Mouse (Mus musculus) midbrain, embryonic 15.5 days (tissue): ENCODE measurements at regions not wholly inside any gene's neighbourhood (a gene's known extent, or its start where the extent isn't known, plus 50 kb on each side); places are given as distances from the start of the nearest gene placed in this dataset.

Source experiments
- ATAC-seq: fragments of 200-750 bp; cut with Nextera tagmentation; replicated peaks from 2 replicates; pipeline ENCODE4 v1.8.0; 2017; ENCODE audit warnings: moderate TSS enrichment
- H3K27ac ChIP-seq: fragments of 300-500 bp; sonication (generic); 2 replicates; pipeline ENCODE4 v1.5.1; 2015; ENCODE audit warnings: mild to moderate bottlenecking, inconsistent platforms
- H3K27me3 ChIP-seq: fragments of 300-500 bp; sonication (generic); replicated peaks from 2 replicates; pipeline ENCODE4 v1.6.1; 2015; ENCODE audit warnings: inconsistent platforms
- H3K36me3 ChIP-seq: fragments of 300-500 bp; sonication (generic); replicated peaks from 2 replicates; pipeline ENCODE4 v1.6.1; 2015; ENCODE audit warnings: inconsistent platforms
- H3K4me1 ChIP-seq: fragments of 300-500 bp; sonication (generic); 2 replicates; pipeline ENCODE4 v1.6.1; 2015; ENCODE audit warnings: inconsistent platforms
- H3K4me2 ChIP-seq: fragments of 300-500 bp; sonication (generic); 2 replicates; pipeline ENCODE4 v1.6.1; 2015; ENCODE audit warnings: inconsistent platforms, mild to moderate bottlenecking, moderate library complexity
- H3K4me3 ChIP-seq: fragments of 300-500 bp; sonication (generic); 2 replicates; pipeline ENCODE4 v1.5.1; 2015; ENCODE audit warnings: mild to moderate bottlenecking, inconsistent platforms
- H3K9ac ChIP-seq: fragments of 300-500 bp; sonication (generic); 2 replicates; pipeline ENCODE4 v1.6.1; 2015; ENCODE audit warnings: mild to moderate bottlenecking, inconsistent platforms
- H3K9me3 ChIP-seq: fragments of 300-500 bp; sonication (generic); 2 replicates; pipeline ENCODE4 v1.6.1; 2016; ENCODE audit warnings: inconsistent platforms
- WGBS: fragments of 180-500 bp; shearing (Covaris S2); methylation state at CpG from one replicate; pipeline ENCODE4 v1.1.7; 2015; ENCODE audit warnings: mixed read lengths; 5-methylcytosine and 5-hydroxymethylcytosine counted together

GRCm38 (mm10) chr10:100958371-100958770, 368.1 kb downstream of the 1700017N19Rik start:
- H3K9me3 ChIP-seq: no peaks in the 10 kb centered on the region
- ATAC-seq: no peak
- no peak overlapping the region for H3K4me2 ChIP-seq
- H3K4me3 ChIP-seq: no peak overlapping the region
- WGBS: 91% methylated on average over 9 of the region's 9 CpGs
- no peaks in the 10 kb centered on the region for H3K36me3 ChIP-seq
- H3K9ac ChIP-seq: no peak overlapping the region
- no peaks in the 10 kb centered on the region for H3K27me3 ChIP-seq
- H3K4me1 ChIP-seq: no peaks in the 10 kb centered on the region
- H3K27ac ChIP-seq: no peak overlapping the region

DNA sequence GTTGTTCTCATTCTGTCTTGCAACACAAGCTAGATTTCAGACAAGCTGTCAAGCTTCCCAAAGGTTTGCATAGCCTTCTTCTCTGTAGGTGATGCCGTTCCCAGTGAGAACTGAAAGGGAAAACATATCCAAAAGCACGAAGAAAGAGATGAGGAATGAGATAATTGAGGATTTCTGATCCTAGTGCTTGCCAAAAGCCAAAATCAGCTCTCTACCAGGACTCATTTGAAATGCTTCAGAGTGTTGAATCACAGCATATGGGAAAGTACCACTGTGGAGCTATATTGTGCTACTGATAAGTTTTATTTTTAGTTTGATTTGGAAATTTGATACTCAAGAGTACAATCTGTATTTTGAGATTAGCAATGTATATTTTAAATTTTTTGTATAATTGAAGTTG, 413.2 kb downstream of the 1700017N19Rik start:
- H3K4me1 ChIP-seq: no peaks in the 10 kb centered on the region
- no peaks in the 10 kb centered on the region for H3K27me3 ChIP-seq
- no peak overlapping the region for H3K9ac ChIP-seq
- ATAC-seq: no peak
- WGBS: 64% methylated on average over 2 of the region's 2 CpGs
- H3K27ac ChIP-seq: no peak overlapping the region
- no peak overlapping the region for H3K4me3 ChIP-seq
- H3K36me3 ChIP-seq: no peaks in the 10 kb centered on the region
- no peak overlapping the region for H3K4me2 ChIP-seq
- H3K9me3 ChIP-seq: no peaks in the 10 kb centered on the region

DNA sequence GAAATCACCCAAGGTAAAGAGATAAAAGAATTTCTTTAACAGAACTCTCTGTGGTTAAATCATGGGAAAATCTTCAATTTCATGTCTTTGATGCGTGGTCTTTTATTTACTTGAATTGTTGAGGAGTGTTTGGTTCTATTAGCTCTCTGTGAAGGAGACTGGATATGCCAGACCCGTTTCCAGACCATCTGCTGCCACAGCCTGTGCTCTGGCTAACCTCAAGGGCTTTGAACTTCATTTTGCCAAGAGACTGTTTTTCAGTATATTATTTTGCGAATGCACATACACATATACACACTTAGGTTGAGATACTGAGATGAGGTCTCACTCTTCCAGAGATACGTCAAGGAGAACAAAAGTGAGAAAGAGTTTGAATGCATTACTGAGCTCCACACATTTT, 414.4 kb downstream of the 1700017N19Rik start:
- WGBS: 81% methylated on average over 4 of the region's 4 CpGs
- Histone ChIP-seq H3K36me3 (no peaks in the 10 kb centered on the region), H3K27ac (no peak overlapping the region), H3K4me3 (no peak overlapping the region), H3K9ac (no peak overlapping the region), H3K4me1 (no peaks in the 10 kb centered on the region), H3K27me3 (no peaks in the 10 kb centered on the region), H3K9me3 (no peaks in the 10 kb centered on the region), H3K4me2 (no peak overlapping the region)
- no peak for ATAC-seq

DNA sequence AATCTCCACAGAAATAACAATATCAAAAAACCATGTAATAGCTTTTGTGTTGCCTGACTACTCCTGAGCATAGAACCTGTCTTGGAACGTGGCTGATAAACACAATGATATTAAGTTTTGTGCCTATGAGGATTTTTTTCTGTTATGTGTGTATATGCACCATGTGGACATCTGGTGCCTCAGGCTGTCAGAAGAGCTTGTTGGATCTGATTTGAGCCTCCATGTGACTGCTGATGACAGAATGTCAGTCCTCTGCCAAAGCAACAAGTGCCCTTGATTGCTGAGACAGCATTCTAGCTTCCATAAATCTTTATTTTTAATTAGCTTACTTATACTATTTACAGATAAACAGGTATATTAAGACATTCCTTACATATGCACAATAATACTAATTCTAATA, 425.1 kb downstream of the 1700017N19Rik start:
- Histone ChIP-seq H3K27ac (no peak overlapping the region), H3K4me1 (no peaks in the 10 kb centered on the region), H3K4me3 (no peak overlapping the region), H3K4me2 (no peak overlapping the region), H3K27me3 (no peaks in the 10 kb centered on the region), H3K36me3 (no peaks in the 10 kb centered on the region), H3K9ac (no peak overlapping the region), H3K9me3 (no peaks in the 10 kb centered on the region)
- no peak for ATAC-seq
- 72% methylated on average over 1 of the region's 1 CpGs for WGBS

- ATAC-seq: peak; percentile 75; the same call in 1 of the 2 replicates
- Histone ChIP-seq H3K27me3 (no peaks in the 10 kb centered on the region), H3K27ac (no peak overlapping the region), H3K4me1 (no peaks in the 10 kb centered on the region), H3K4me3 (no peak overlapping the region), H3K9ac (no peak overlapping the region), H3K36me3 (no peaks in the 10 kb centered on the region), H3K4me2 (no peak overlapping the region), H3K9me3 (no peaks in the 10 kb centered on the region)
Observed at GRCm38 (mm10) chr10:101038630-101039029, 448.3 kb downstream of the 1700017N19Rik start.

- no peaks in the 10 kb centered on the region for H3K36me3 ChIP-seq
- 0 out of 2 replicates have a peak overlapping the region, but pooled peaks have one; percentile 20 for H3K27ac ChIP-seq
- no peak overlapping the region for H3K4me3 ChIP-seq
- ATAC-seq: 0 out of 2 replicates have a peak, but pooled peaks have one; percentile 30
- H3K4me1 ChIP-seq: no peaks in the 10 kb centered on the region
- no peak overlapping the region for H3K4me2 ChIP-seq
- H3K9me3 ChIP-seq: no peaks in the 10 kb centered on the region
- no peak overlapping the region for H3K9ac ChIP-seq
- WGBS: 80% methylated on average over 1 of the region's 1 CpGs
- no peaks in the 10 kb centered on the region for H3K27me3 ChIP-seq
Observed at GRCm38 (mm10) chr10:101039034-101039433, 448.8 kb downstream of the 1700017N19Rik start.
